Mouse (Mus musculus) MEL (cell line): ENCODE data around the gene Nupr1l. TPM values are rescaled to one million over a fixed set of nuclear protein-coding genes. Genes with fewer than 3 reads are reported as not detected.
A peak's percentile ranks its signal among the peaks of the same experiment; 100 is the strongest.

Source experiments
- DNase-seq: peaks from one replicate; pipeline ENCODE4 v3.0.0; 2011; ENCODE audit warnings: low read depth, low spot score
- H3K27ac ChIP-seq: 2 replicates; pipeline ENCODE4 v1.5.1; 2012; ENCODE audit warnings: low read depth, mild to moderate bottlenecking, control low read depth, low read length, moderate library complexity; ENCODE audit not compliant: control insufficient read depth
- H3K27me3 ChIP-seq, 2 experiments: fragments of 150-350 bp in 1 of 2; sonication (generic) in 1 of 2; 2 replicates each; pipeline ENCODE4 v1.6.1; 2012; ENCODE audit warnings: low read length in 2 of 2, mild to moderate bottlenecking in 2 of 2, improper control_type of control experiment in 1 of 2, moderate library complexity in 1 of 2; ENCODE audit not compliant: insufficient read depth in 2 of 2, control insufficient read depth in 1 of 2
- H3K36me3 ChIP-seq, 2 experiments: 2 replicates each; pipeline ENCODE4 v1.6.1; 2012 to 2014; ENCODE audit warnings: low read length in 2 of 2, improper control_type of control experiment in 1 of 2, inconsistent platforms in 1 of 2, mild to moderate bottlenecking in 1 of 2; ENCODE audit not compliant: insufficient read depth in 2 of 2, control insufficient read depth in 1 of 2
- H3K4me1 ChIP-seq, 2 experiments: fragments of 150-350 bp in 1 of 2; sonication (generic) in 1 of 2; 2 replicates each; pipeline ENCODE4 v1.6.1; 2012; ENCODE audit warnings: low read length in 2 of 2, improper control_type of control experiment in 1 of 2, mild to moderate bottlenecking in 1 of 2; ENCODE audit not compliant: insufficient read depth in 2 of 2, control insufficient read depth in 1 of 2
- H3K4me3 ChIP-seq, 2 experiments: fragments of 150-350 bp in 1 of 2; sonication (generic) in 1 of 2; 2 replicates each; pipeline ENCODE4 v1.5.1; 2012; ENCODE audit warnings: low read depth in 2 of 2, low read length in 2 of 2, mild to moderate bottlenecking in 2 of 2, moderate library complexity in 2 of 2, control low read depth in 1 of 2, improper control_type of control experiment in 1 of 2; ENCODE audit not compliant: control insufficient read depth in 1 of 2, insufficient read depth in 1 of 2
- H3K79me2 ChIP-seq: 2 replicates; pipeline ENCODE4 v1.6.1; 2012; ENCODE audit warnings: mild to moderate bottlenecking, low read length, moderate library complexity; ENCODE audit not compliant: control insufficient read depth, poor library complexity, insufficient read depth
- H3K9ac ChIP-seq: 2 replicates; pipeline ENCODE4 v1.6.1; 2012; ENCODE audit warnings: low read depth, mild to moderate bottlenecking, control low read depth, low read length, moderate library complexity; ENCODE audit not compliant: control insufficient read depth, poor library complexity, severe bottlenecking
- H3K9me3 ChIP-seq: fragments of 150-350 bp; sonication (generic); replicated peaks from 2 replicates; pipeline ENCODE4 v1.6.1; 2012; ENCODE audit warnings: mild to moderate bottlenecking, low read length, improper control_type of control experiment, moderate library complexity; ENCODE audit not compliant: insufficient read depth
- BHLHE40 ChIP-seq: IDR thresholded peaks from 2 replicates; pipeline ENCODE4 v1.6.1; 2012; ENCODE audit warnings: low read depth, mild to moderate bottlenecking, inconsistent platforms, low read length, improper control_type of control experiment, borderline replicate concordance
- CHD1 ChIP-seq: IDR thresholded peaks from 2 replicates; pipeline ENCODE4 v1.6.1; 2012; ENCODE audit warnings: low read depth, mild to moderate bottlenecking, inconsistent platforms, low read length, improper control_type of control experiment
- CHD2 ChIP-seq: IDR thresholded peaks from 2 replicates; pipeline ENCODE4 v1.6.1; 2011; ENCODE audit warnings: low read length, improper control_type of control experiment
- CTCF ChIP-seq, 3 experiments: IDR thresholded peaks in 2 of 3; conservative IDR thresholded peaks in 1 of 3; 2 replicates each; pipeline ENCODE4 v1.5.1; 2011 to 2012; ENCODE audit warnings: low read length in 3 of 3, low read depth in 2 of 3, mild to moderate bottlenecking in 2 of 3, improper control_type of control experiment in 1 of 3, inconsistent platforms in 1 of 3, mixed read lengths in 1 of 3, moderate library complexity in 1 of 3; ENCODE audit not compliant: control insufficient read depth in 1 of 3, insufficient read depth in 1 of 3, poor library complexity in 1 of 3, severe bottlenecking in 1 of 3
- ELF1 ChIP-seq: IDR thresholded peaks from 2 replicates; pipeline ENCODE4 v1.6.1; 2014; ENCODE audit warnings: low read depth, mild to moderate bottlenecking, inconsistent platforms, low read length, improper control_type of control experiment, moderate library complexity
- GABPA ChIP-seq: IDR thresholded peaks from 2 replicates; pipeline ENCODE4 v1.6.1; 2012; ENCODE audit warnings: low read depth, mild to moderate bottlenecking, inconsistent platforms, low read length, improper control_type of control experiment, moderate library complexity
- GATA1 ChIP-seq: IDR thresholded peaks from 2 replicates; pipeline ENCODE4 v1.6.1; 2011; ENCODE audit warnings: low read depth, low read length, improper control_type of control experiment
- HCFC1 ChIP-seq: IDR thresholded peaks from 2 replicates; pipeline ENCODE4 v1.6.1; 2012; ENCODE audit warnings: low read depth, mild to moderate bottlenecking, inconsistent platforms, low read length, improper control_type of control experiment, moderate library complexity
- JUND ChIP-seq: IDR thresholded peaks from 2 replicates; pipeline ENCODE4 v1.6.1; 2011; ENCODE audit warnings: low read depth, mild to moderate bottlenecking, improper control_type of control experiment, low read length
- MAFK ChIP-seq: IDR thresholded peaks from 2 replicates; pipeline ENCODE4 v1.6.1; 2011; ENCODE audit warnings: low read depth, mild to moderate bottlenecking, low read length, improper control_type of control experiment, borderline replicate concordance
- MAX ChIP-seq: IDR thresholded peaks from 2 replicates; pipeline ENCODE4 v1.6.1; 2011; ENCODE audit warnings: low read length, improper control_type of control experiment
- MAZ ChIP-seq: IDR thresholded peaks from 2 replicates; pipeline ENCODE4 v1.6.1; 2012; ENCODE audit warnings: low read depth, mild to moderate bottlenecking, inconsistent platforms, low read length, improper control_type of control experiment
- MEF2A ChIP-seq: IDR thresholded peaks from 2 replicates; pipeline ENCODE4 v1.6.1; 2014; ENCODE audit warnings: low read depth, mild to moderate bottlenecking, inconsistent platforms, low read length, improper control_type of control experiment; ENCODE audit not compliant: poor library complexity, insufficient replicate concordance, severe bottlenecking; ENCODE audit errors: extremely low read depth
- MXI1 ChIP-seq: IDR thresholded peaks from 2 replicates; pipeline ENCODE4 v1.6.1; 2011; ENCODE audit warnings: mild to moderate bottlenecking, low read depth, low read length, improper control_type of control experiment
- MYB ChIP-seq: IDR thresholded peaks from 2 replicates; pipeline ENCODE4 v1.6.1; 2011; ENCODE audit warnings: mild to moderate bottlenecking, low read depth, low read length, improper control_type of control experiment
- MYC ChIP-seq: IDR thresholded peaks from 2 replicates; pipeline ENCODE4 v1.6.1; 2011; ENCODE audit warnings: low read depth, mild to moderate bottlenecking, low read length, improper control_type of control experiment, moderate library complexity
- NELFE ChIP-seq: IDR thresholded peaks from 2 replicates; pipeline ENCODE4 v1.6.1; 2011; ENCODE audit warnings: low read depth, low read length, improper control_type of control experiment
- NRF1 ChIP-seq: IDR thresholded peaks from 2 replicates; pipeline ENCODE4 v1.6.1; 2014; ENCODE audit warnings: low read depth, mild to moderate bottlenecking, inconsistent platforms, low read length, improper control_type of control experiment, moderate library complexity; ENCODE audit not compliant: poor library complexity, insufficient read depth, severe bottlenecking
- POLR2A ChIP-seq, 2 experiments: IDR thresholded peaks; 2 replicates each; pipeline ENCODE4 v1.6.1; 2011 to 2012; ENCODE audit warnings: low read length in 2 of 2, mild to moderate bottlenecking in 2 of 2, control low read depth in 1 of 2, improper control_type of control experiment in 1 of 2, low read depth in 1 of 2, moderate library complexity in 1 of 2; ENCODE audit not compliant: control insufficient read depth in 1 of 2, insufficient read depth in 1 of 2, poor library complexity in 1 of 2
- POLR2AphosphoS2 ChIP-seq: IDR thresholded peaks from 2 replicates; pipeline ENCODE4 v1.6.1; 2011; ENCODE audit warnings: low read length, improper control_type of control experiment
- RAD21 ChIP-seq: IDR thresholded peaks from 2 replicates; pipeline ENCODE4 v1.6.1; 2011; ENCODE audit warnings: mild to moderate bottlenecking, low read depth, low read length, improper control_type of control experiment
- RCOR1 ChIP-seq: IDR thresholded peaks from 2 replicates; pipeline ENCODE4 v1.6.1; 2012; ENCODE audit warnings: low read depth, mild to moderate bottlenecking, inconsistent platforms, low read length, improper control_type of control experiment
- SIN3A ChIP-seq: IDR thresholded peaks from 2 replicates; pipeline ENCODE4 v1.6.1; 2012; ENCODE audit warnings: low read length, improper control_type of control experiment, inconsistent platforms
- TAL1 ChIP-seq: IDR thresholded peaks from 2 replicates; pipeline ENCODE4 v1.6.1; 2012; ENCODE audit warnings: mild to moderate bottlenecking, inconsistent platforms, low read length, moderate library complexity, mixed read lengths
- TCF12 ChIP-seq: IDR thresholded peaks from 2 replicates; pipeline ENCODE4 v1.6.1; 2014; ENCODE audit warnings: low read depth, mild to moderate bottlenecking, inconsistent platforms, low read length, improper control_type of control experiment, moderate library complexity
- UBTF ChIP-seq: IDR thresholded peaks from 2 replicates; pipeline ENCODE4 v1.6.1; 2012; ENCODE audit warnings: low read depth, mild to moderate bottlenecking, inconsistent platforms, low read length, improper control_type of control experiment, moderate library complexity, borderline replicate concordance; ENCODE audit not compliant: insufficient read depth
- USF1 ChIP-seq: IDR thresholded peaks from 2 replicates; pipeline ENCODE4 v1.6.1; 2014; ENCODE audit warnings: low read depth, mild to moderate bottlenecking, inconsistent platforms, low read length, improper control_type of control experiment, moderate library complexity
- ZC3H11A ChIP-seq: IDR thresholded peaks from 2 replicates; pipeline ENCODE4 v1.6.1; 2012; ENCODE audit warnings: low read depth, mild to moderate bottlenecking, inconsistent platforms, low read length, improper control_type of control experiment
- ZKSCAN1 ChIP-seq: IDR thresholded peaks from 2 replicates; pipeline ENCODE4 v1.6.1; 2012; ENCODE audit warnings: low read depth, mild to moderate bottlenecking, inconsistent platforms, low read length, improper control_type of control experiment, moderate library complexity
- ZNF384 ChIP-seq: IDR thresholded peaks from 2 replicates; pipeline ENCODE4 v1.6.1; 2012; ENCODE audit warnings: low read depth, mild to moderate bottlenecking, inconsistent platforms, low read length, improper control_type of control experiment
- polyA plus RNA-seq, 2 experiments: library from polyadenylated mRNA; stranded (reverse) in 1 of 2; unstranded in 1 of 2; fragments of >175 nt in 1 of 2; fragments of >200 nt in 1 of 2; gene quantifications; 2 replicates each; pipeline versions ENCODE4 v1.2.1 to v1.2.4; 2012; ENCODE audit warnings: low replicate concordance in 2 of 2, low read depth in 1 of 2; ENCODE audit not compliant: insufficient read length in 2 of 2, insufficient read depth in 1 of 2, missing spikeins in 1 of 2
- total RNA-seq: library from RNA; depleted of rRNA; stranded (reverse); fragments of 300-350 nt; gene quantifications from 2 replicates; pipeline ENCODE4 v1.2.3, GENCODE M21; 2012

Nupr1l gene
- total and polyA plus RNA-seq, 3 experiments: 0.88 to 1.2 TPM; not detected in 1

GRCm38 (mm10) chr5:129940281-129940680 lies 31.9 kb downstream of the Nupr1l start:
- peaks cover 3 to 13% of the 10 kb centered on the region in 2 experiments; a peak in 3 of 4 replicates for H3K36me3 ChIP-seq
- no peak overlapping the region for H3K27ac ChIP-seq
- no peaks in the 10 kb centered on the region for H3K27me3 ChIP-seq
- H3K4me3 ChIP-seq: peak overlapping the region; percentile 45 to 81
- no peaks in the 10 kb centered on the region for H3K9me3 ChIP-seq
- H3K79me2 ChIP-seq: peaks cover 20% of the 10 kb centered on the region
- peak; percentile 60; the same call in 1 of the 2 replicates for TF ChIP-seq ZNF384
- TF ChIP-seq MYB: no peak
- DNase-seq: no peak
- peak overlapping the region; percentile 50 for H3K9ac ChIP-seq
- peaks cover 6 to 12% of the 10 kb centered on the region in 2 experiments; a peak in 3 of 4 replicates for H3K4me1 ChIP-seq

GRCm38 (mm10) chr5:129940736-129941494 lies 32.6 kb downstream of the Nupr1l start:
- Histone ChIP-seq H3K4me1 (peaks cover 12 to 15% of the 10 kb centered on the region in 2 experiments), H3K79me2 (peaks cover 24% of the 10 kb centered on the region), H3K9ac (peak overlapping the region; percentile 50), H3K36me3 (peaks cover 4 to 16% of the 10 kb centered on the region in 2 experiments), H3K27ac (peak overlapping the region; percentile 24), H3K27me3 (no peaks in the 10 kb centered on the region), H3K9me3 (no peaks in the 10 kb centered on the region), H3K4me3 (peak overlapping the region; percentile 56 to 81)
- peak; percentile 51 for DNase-seq
- TF ChIP-seq MAZ (no peak), MEF2A (no peak), RAD21 (no peak), HCFC1 (peak; percentile 30; the same call in 1 of the 2 replicates), CTCF (IDR thresholded peaks at IDR 0.05 in 2 of 3, conservative IDR thresholded peaks at IDR 0.05 in 1 of 3; ENCODE audit: control insufficient read depth in 1 of 3, insufficient read depth in 1 of 3, low read depth in 2 of 3, low read length in 3 of 3, poor library complexity in 1 of 3, severe bottlenecking in 1 of 3) (no peak), ZNF384 (peak; percentile 69), MXI1 (peak; percentile 87), MAFK (no peak), NELFE (0 out of 2 replicates have a peak, but pooled peaks have one; percentile 42), ELF1 (no peak), RCOR1 (no peak), SIN3A (peak; percentile 78), ZC3H11A (no peak), TCF12 (no peak), TAL1 (no peak), CHD1 (no peak), MYB (no peak), ZKSCAN1 (no peak), GATA1 (peak; percentile 66), POLR2A (IDR thresholded peaks at IDR 0.05; ENCODE audit: control insufficient read depth in 1 of 2, insufficient read depth in 1 of 2, low read depth in 1 of 2, low read length in 2 of 2, poor library complexity in 1 of 2) (peak in 1 of 2 experiments; percentile 44; a peak in 2 of 4 replicates), UBTF (no peak), POLR2AphosphoS2 (no peak), JUND (no peak), CHD2 (no peak), MYC (peak; percentile 80), BHLHE40 (no peak), USF1 (no peak), NRF1 (no peak), GABPA (no peak), MAX (peak; percentile 74)
